Mouse (Mus musculus) kidney, adult 10 weeks (tissue): ENCODE data around the gene Stk32c. TPM values are rescaled to one million over a fixed set of nuclear protein-coding genes. Genes with fewer than 3 reads are reported as not detected.

Experiments
- polyA plus RNA-seq: library from polyadenylated mRNA; stranded (reverse); fragments of 350-450 nt; fragmentation: Illumina TruSeq; extraction: RNeasy Lipid Tissue Mini Kit (QIAGEN cat#74804); gene quantifications from one replicate; pipeline ENCODE4 v1.2.3, GENCODE M21; 2014; ENCODE audit warnings: low read depth, low replicate concordance

Stk32c gene
- polyA plus RNA-seq: not detected

DNA sequence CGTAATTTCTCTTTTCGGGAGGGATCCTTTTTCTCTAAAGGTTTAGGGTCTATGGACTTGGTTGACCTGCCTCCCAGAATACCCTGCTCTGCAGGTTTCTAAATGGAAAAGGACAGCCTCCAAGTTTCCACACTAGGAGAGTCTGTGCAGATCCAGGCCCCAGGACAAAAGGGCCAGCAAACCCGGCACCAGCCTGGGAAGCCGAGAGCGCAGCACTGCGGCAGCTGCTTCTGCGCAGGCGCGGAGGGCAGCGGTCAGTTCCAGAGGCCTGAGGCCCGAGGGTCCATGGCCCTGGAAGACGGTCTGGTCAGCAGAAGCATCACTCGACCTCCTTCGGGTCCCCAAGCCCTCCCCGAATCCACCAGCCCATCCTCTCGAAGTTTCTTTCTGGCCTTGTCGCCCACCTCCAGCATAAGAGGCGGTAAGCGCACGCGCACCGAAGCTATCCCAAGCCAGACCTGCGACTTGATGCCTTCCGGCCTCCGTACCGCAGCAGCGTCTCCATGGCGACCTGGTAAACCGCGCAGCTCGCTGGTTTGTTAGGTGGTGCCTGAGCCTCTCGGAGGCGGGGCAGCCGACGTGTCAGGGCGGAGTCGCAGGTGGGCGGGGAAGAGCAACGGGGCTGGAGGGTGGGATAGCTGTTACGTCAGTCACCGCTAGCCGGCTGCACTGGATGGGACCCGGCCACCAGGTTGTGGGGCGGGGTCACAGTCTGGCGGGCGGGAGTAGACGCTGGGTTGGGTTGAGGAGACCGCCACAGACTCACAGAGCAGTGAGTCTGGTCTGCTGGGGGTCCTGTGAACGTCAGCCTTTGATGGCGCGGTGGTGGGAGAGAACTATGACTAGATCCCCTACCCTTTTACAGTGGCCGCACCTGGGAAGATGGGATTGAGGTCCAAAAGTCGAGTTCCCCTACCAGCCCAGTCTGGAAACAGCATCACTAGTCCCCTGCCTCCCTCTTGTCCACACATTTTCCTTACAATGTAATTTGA is at the start of gene Stk32c, which contains the start of gene Lrrc27:
Gene Stk32c, minus strand, starts transcription at position 554 of the 992 bp plus-strand sequence.
Gene Lrrc27, plus strand, starts transcription at position 235 of the 992 bp plus-strand sequence.

GRCm38 (mm10) chr7:139247881-139248614 is 34.9 kb upstream of the Stk32c start, which contains the start of gene Pwwp2b:
Gene Pwwp2b (plus strand): TSS chr7:139248482.

GRCm38 (mm10) chr7:139085629-139086194 is 127.4 kb downstream of the Stk32c start, which contains the start of gene Dpysl4:
Gene Dpysl4 (plus strand): TSS chr7:139086001.

Other genes with a start within 250 kb of the Stk32c start
- gene Dpysl4, start 127.3 kb downstream of the Stk32c start, polyA plus RNA-seq: not detected
- 2.7 TPM for gene Lrrc27, start 319 bp downstream of the Stk32c start, polyA plus RNA-seq
- gene Pwwp2b, start 35.2 kb upstream of the Stk32c start, polyA plus RNA-seq: 0.77 TPM
- 23.4 TPM for gene Inpp5a, start 175.8 kb upstream of the Stk32c start, polyA plus RNA-seq